Mouse (Mus musculus) hindbrain, embryonic 12.5 days (tissue): ENCODE measurements around the gene Rflnb. TPM values are rescaled to one million over a fixed set of nuclear protein-coding genes. Genes with fewer than 3 reads are reported as not detected.
A peak's percentile ranks its signal among the peaks of the same experiment; 100 is the strongest.

Experiments used
- ATAC-seq: fragments of 200-750 bp; cut with Nextera tagmentation; 2 replicates; pipeline ENCODE4 v1.8.0; 2017; ENCODE audit warnings: moderate TSS enrichment; ENCODE audit not compliant: low FRiP score
- H3K27ac ChIP-seq: fragments of 300-500 bp; sonication (generic); 2 replicates; pipeline ENCODE4 v1.5.1; 2016; ENCODE audit warnings: mild to moderate bottlenecking
- H3K27me3 ChIP-seq: fragments of 300-500 bp; sonication (generic); 2 replicates; pipeline ENCODE4 v1.6.1; 2016; ENCODE audit warnings: mild to moderate bottlenecking
- H3K36me3 ChIP-seq: fragments of 300-500 bp; sonication (generic); 2 replicates; pipeline ENCODE4 v1.6.1; 2016; ENCODE audit warnings: mild to moderate bottlenecking
- H3K4me1 ChIP-seq: fragments of 300-500 bp; sonication (generic); 2 replicates; pipeline ENCODE4 v1.6.1; 2016
- H3K4me2 ChIP-seq: fragments of 300-500 bp; sonication (generic); replicated peaks from 2 replicates; pipeline ENCODE4 v1.6.1; 2016; ENCODE audit warnings: mild to moderate bottlenecking
- H3K4me3 ChIP-seq: fragments of 300-500 bp; sonication (generic); 2 replicates; pipeline ENCODE4 v1.5.1; 2016; ENCODE audit warnings: mild to moderate bottlenecking
- H3K9ac ChIP-seq: fragments of 300-500 bp; sonication (generic); 2 replicates; pipeline ENCODE4 v1.6.1; 2016; ENCODE audit warnings: mild to moderate bottlenecking, moderate library complexity
- H3K9me3 ChIP-seq: fragments of 300-500 bp; sonication (generic); replicated peaks from 2 replicates; pipeline ENCODE4 v1.6.1; 2016; ENCODE audit warnings: mild to moderate bottlenecking
- WGBS: fragments of 180-500 bp; shearing (Covaris S2); methylation state at CpG from one replicate; pipeline ENCODE4 v1.1.7; 2016; 5-methylcytosine and 5-hydroxymethylcytosine counted together
- polyA plus RNA-seq: library from polyadenylated mRNA; unstranded; fragments of >200 nt; fragmentation: Nextera tagmentation; extraction: Ambion mirVana; gene quantifications from 2 replicates; pipeline ENCODE4 v1.2.1, GENCODE M21; 2016

Gene Rflnb
- polyA plus RNA-seq, result 23.1 and 25.4 TPM in 2 replicates

DNA sequence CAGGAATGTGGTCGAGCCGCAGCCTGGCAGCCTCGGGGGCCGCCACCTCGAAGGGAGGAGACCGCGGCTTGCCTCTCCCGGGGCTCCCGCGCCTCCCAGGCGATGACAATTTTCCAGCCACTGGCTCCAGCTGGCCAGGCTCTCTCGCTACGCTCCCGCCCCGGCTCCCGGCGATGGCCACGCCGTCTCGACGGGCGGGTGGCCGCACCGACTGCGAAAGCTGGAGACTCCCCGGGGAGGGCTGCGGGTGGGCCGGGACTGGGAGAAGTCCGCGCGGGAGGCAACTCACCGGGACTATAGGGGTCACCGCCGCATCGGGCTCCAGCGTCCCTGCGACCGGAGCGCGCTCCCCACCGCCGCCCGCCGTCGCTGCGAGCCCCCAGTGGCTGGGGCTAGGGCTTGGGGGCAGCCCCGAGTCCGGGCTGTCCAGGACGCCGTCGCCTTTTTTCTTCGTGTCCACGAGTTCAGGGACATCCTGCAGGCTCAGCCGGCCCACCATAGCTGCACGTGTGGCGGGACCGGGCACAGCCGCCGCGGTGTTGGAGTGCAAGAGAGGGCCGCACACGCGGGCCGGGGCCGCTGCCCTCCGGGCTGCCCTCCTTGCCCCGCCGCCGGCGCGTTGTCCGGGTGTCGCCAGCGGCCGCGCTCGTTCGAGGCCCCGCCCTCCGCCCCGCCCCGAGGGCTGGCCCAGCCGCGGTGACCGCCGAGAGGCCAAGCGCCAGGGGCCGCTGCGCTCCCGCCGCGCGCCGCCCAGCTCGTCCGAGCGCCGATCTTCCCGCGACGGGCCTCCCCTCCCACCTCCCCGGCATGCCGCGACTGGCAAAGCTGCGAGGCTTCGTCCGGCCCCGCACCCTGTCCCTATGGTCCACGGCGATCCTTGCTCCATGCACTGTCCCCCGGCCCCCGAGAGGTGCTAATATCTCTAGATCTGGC, at the start of gene Rflnb:
Gene Rflnb, minus strand, starts transcription at position 644 of the 933 bp plus-strand sequence.
- peak within 1 kb of the TSS; percentile 89 for H3K4me2 ChIP-seq
- peak within 1 kb of the TSS; percentile 62 for H3K4me3 ChIP-seq
- under 1% methylated on average over 104 of the region's 112 CpGs for WGBS
- peaks cover 27% of the 10 kb centered on the region for H3K4me1 ChIP-seq
- no peaks in the 10 kb centered on the region for H3K9me3 ChIP-seq
- H3K27me3 ChIP-seq, result peaks cover 17% of the 10 kb centered on the region
- H3K27ac ChIP-seq, result peak within 1 kb of the TSS; percentile 13
- peak within 1 kb of the TSS; percentile 67 for H3K9ac ChIP-seq
- no peaks in the 10 kb centered on the region; the same call in 1 of the 2 replicates for H3K36me3 ChIP-seq
- ATAC-seq, result peak; percentile 86

GRCm38 (mm10) chr11:76077341-76077740, 49.8 kb upstream of the Rflnb start:
- H3K4me2 ChIP-seq, result no peak overlapping the region
- peaks cover 5% of the 10 kb centered on the region; the same call in 1 of the 2 replicates for H3K4me1 ChIP-seq
- no peaks in the 10 kb centered on the region for H3K9me3 ChIP-seq
- no peak overlapping the region for H3K27ac ChIP-seq
- H3K27me3 ChIP-seq, result no peaks in the 10 kb centered on the region
- H3K36me3 ChIP-seq, result peaks cover 66% of the 10 kb centered on the region
- H3K4me3 ChIP-seq, result no peak overlapping the region
- WGBS, result 86% methylated on average over 6 of the region's 6 CpGs
- no peak for ATAC-seq
- no peak overlapping the region for H3K9ac ChIP-seq

DNA sequence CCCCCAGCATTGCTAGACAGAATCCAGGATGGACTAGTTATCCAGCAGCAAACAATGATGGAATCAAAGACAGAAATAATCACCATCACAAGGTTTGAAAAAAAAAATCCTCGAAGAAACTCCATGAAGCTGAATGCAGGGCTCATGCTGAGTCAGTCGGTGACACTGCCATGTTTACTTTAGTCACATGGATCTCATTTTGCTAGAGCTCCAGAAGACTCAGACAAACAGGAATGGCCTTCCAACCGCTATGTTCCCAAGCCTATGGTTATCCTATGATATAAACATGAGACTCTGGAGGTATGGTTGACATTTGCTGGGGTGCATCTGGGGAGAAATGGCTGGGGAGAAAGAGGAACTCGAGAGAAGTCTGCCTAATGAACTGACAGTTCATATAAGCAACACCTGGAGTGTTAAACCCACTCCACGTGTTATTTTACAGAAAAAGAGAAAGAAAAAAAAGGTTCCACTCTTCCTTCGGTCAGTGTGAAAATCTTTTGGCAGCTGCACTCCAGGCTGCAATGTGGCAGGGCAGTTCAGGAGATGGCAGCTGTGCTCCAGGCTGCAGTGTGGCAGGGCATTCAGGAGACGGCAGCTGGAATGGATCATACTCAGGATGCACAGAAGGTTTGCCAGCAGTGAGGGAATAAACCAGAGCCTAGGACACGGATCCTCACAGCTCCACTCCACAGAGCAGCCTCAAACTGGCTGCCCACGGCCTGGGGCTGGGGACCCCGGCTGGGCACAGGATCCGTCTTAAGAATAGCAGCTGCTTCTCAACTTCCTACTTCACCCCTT, 46.9 kb upstream of the Rflnb start:
- WGBS, result 68% methylated on average over 11 of the region's 11 CpGs
- H3K9me3 ChIP-seq, result no peaks in the 10 kb centered on the region

GRCm38 (mm10) chr11:76069816-76070215, 42.2 kb upstream of the Rflnb start:
- Histone ChIP-seq H3K36me3 (peaks cover 28% of the 10 kb centered on the region), H3K9me3 (no peaks in the 10 kb centered on the region), H3K9ac (no peak overlapping the region), H3K27me3 (no peaks in the 10 kb centered on the region), H3K4me1 (peaks cover 5% of the 10 kb centered on the region; the same call in 1 of the 2 replicates), H3K4me2 (no peak overlapping the region), H3K27ac (no peak overlapping the region), H3K4me3 (no peak overlapping the region)
- 92% methylated on average over 6 of the region's 6 CpGs for WGBS
- ATAC-seq, result no peak

More for the DNA sequence above, 46.9 kb upstream of the Rflnb start:
- ATAC-seq, result no peak
- Histone ChIP-seq H3K4me1 (peaks cover 5% of the 10 kb centered on the region; the same call in 1 of the 2 replicates), H3K27me3 (no peaks in the 10 kb centered on the region), H3K9ac (no peak overlapping the region), H3K4me3 (no peak overlapping the region), H3K27ac (no peak overlapping the region), H3K4me2 (no peak overlapping the region), H3K36me3 (peaks cover 47% of the 10 kb centered on the region)

GRCm38 (mm10) chr11:76066563-76067156, 39.1 kb upstream of the Rflnb start:
- no peak overlapping the region for H3K27ac ChIP-seq
- WGBS, result 85% methylated on average over 15 of the region's 15 CpGs
- ATAC-seq, result no peak
- no peak overlapping the region for H3K4me3 ChIP-seq
- no peaks in the 10 kb centered on the region for H3K9me3 ChIP-seq
- H3K27me3 ChIP-seq, result no peaks in the 10 kb centered on the region
- H3K4me2 ChIP-seq, result no peak overlapping the region
- peaks cover 38% of the 10 kb centered on the region for H3K36me3 ChIP-seq
- no peaks in the 10 kb centered on the region for H3K4me1 ChIP-seq
- no peak overlapping the region for H3K9ac ChIP-seq

- Histone ChIP-seq H3K4me1 (no peaks in the 10 kb centered on the region), H3K9ac (no peak overlapping the region), H3K27ac (no peak overlapping the region), H3K36me3 (peaks cover 35% of the 10 kb centered on the region), H3K4me3 (no peak overlapping the region), H3K27me3 (no peaks in the 10 kb centered on the region), H3K9me3 (no peaks in the 10 kb centered on the region), H3K4me2 (no peak overlapping the region)
- 79% methylated on average over 9 of the region's 9 CpGs for WGBS
- no peak for ATAC-seq
Observed at GRCm38 (mm10) chr11:76065521-76066095, 38.0 kb upstream of the Rflnb start.

DNA sequence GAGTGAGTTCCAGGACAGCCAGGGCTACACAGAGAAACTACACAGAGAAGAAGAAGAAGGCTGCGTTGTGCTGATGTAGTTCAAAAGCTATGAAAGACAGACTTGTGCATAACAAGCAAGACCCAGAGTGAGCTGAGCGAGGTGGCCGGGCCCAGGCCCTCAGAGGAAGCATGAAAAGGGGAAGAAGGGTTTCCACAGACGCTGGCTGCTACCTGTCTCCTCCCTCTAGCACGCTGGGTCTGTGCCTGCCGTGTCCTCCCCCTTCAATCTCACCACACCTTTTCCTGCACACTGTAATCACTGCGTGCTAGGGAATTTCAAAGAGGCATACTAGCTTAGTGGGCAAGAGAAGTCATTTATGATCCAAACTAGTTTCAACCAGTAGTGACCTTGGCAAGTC, 36.8 kb upstream of the Rflnb start:
- WGBS, result 93% methylated on average over 7 of the region's 7 CpGs
- ATAC-seq, result no peak
- no peak overlapping the region for H3K4me3 ChIP-seq
- H3K36me3 ChIP-seq, result peaks cover 35% of the 10 kb centered on the region
- no peak overlapping the region for H3K9ac ChIP-seq
- H3K4me1 ChIP-seq, result 0 out of 2 replicates have a peak, but pooled peaks cover 4% of the 10 kb centered on the region
- H3K4me2 ChIP-seq, result no peak overlapping the region
- no peaks in the 10 kb centered on the region for H3K9me3 ChIP-seq
- H3K27ac ChIP-seq, result no peak overlapping the region
- H3K27me3 ChIP-seq, result no peaks in the 10 kb centered on the region

DNA sequence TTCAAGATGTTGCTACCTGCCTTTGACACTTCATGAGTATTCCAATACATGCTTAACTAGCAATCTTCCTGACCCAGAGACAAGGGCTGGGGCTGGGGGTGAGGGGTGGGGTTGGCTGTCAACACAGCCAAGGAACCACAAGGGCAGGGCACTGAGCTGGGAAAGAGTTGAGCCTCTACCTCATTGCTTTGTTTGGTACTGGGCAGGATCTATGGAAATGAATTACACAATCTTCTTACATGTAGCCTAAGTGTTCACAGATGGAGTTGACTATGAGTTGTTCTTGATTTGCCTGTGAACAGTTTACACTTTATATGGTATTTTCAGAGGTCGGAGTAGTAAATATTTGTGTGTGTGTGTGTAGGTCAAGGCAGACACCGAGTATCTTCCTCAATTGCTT, 33.3 kb upstream of the Rflnb start:
- Histone ChIP-seq H3K36me3 (peaks cover 25% of the 10 kb centered on the region), H3K9me3 (no peaks in the 10 kb centered on the region), H3K4me3 (no peak overlapping the region), H3K9ac (no peak overlapping the region), H3K27me3 (no peaks in the 10 kb centered on the region), H3K4me2 (no peak overlapping the region), H3K27ac (no peak overlapping the region), H3K4me1 (0 out of 2 replicates have a peak, but pooled peaks cover 4% of the 10 kb centered on the region)
- whole genome bisulfite sequencing, result 93% methylated on average over 2 of the region's 2 CpGs
- ATAC-seq, result no peak

DNA sequence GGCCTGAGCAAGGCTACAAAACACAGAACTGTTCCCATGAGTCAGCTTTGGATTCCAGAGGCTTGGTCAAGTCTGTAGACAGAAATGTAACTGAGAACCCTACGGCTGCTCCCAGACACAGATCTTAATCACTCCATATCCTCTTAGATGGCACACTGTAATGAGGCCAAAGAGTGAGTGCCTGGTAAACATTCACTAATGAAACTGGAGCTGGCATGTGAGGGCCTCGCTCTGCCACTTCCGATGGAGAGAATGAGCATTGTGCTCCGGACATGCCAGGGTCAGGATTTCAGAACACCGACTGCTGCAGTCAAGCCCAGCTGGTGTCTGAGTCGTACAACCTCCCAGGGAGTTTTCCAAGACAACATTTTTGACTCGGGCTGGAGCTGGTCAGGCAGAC, 32.4 kb upstream of the Rflnb start:
- 65% methylated on average over 7 of the region's 7 CpGs for WGBS
- H3K27ac ChIP-seq, result no peak overlapping the region; the same call in 1 of the 2 replicates
- no peak overlapping the region for H3K4me3 ChIP-seq
- no peak for ATAC-seq
- H3K36me3 ChIP-seq, result peaks cover 20% of the 10 kb centered on the region
- H3K4me1 ChIP-seq, result 0 out of 2 replicates have a peak, but pooled peaks cover 4% of the 10 kb centered on the region
- H3K4me2 ChIP-seq, result no peak overlapping the region
- H3K9ac ChIP-seq, result no peak overlapping the region
- no peaks in the 10 kb centered on the region for H3K9me3 ChIP-seq
- no peaks in the 10 kb centered on the region for H3K27me3 ChIP-seq

- ATAC-seq, result no peak
- H3K9ac ChIP-seq, result no peak overlapping the region
- H3K4me1 ChIP-seq, result peaks cover 7% of the 10 kb centered on the region; the same call in 1 of the 2 replicates
- no peaks in the 10 kb centered on the region for H3K27me3 ChIP-seq
- H3K27ac ChIP-seq, result no peak overlapping the region
- peaks cover 4% of the 10 kb centered on the region; the same call in 1 of the 2 replicates for H3K36me3 ChIP-seq
- no peaks in the 10 kb centered on the region for H3K9me3 ChIP-seq
- H3K4me2 ChIP-seq, result no peak overlapping the region
- no peak overlapping the region for H3K4me3 ChIP-seq
- WGBS, result 27% methylated on average over 3 of the region's 3 CpGs
Observed at GRCm38 (mm10) chr11:76056487-76056886, 28.9 kb upstream of the Rflnb start.

- Histone ChIP-seq H3K27ac (no peak overlapping the region), H3K4me1 (peaks cover 3% of the 10 kb centered on the region; the same call in 1 of the 2 replicates), H3K4me3 (no peak overlapping the region), H3K27me3 (no peaks in the 10 kb centered on the region), H3K36me3 (no peaks in the 10 kb centered on the region), H3K9me3 (no peaks in the 10 kb centered on the region), H3K9ac (no peak overlapping the region), H3K4me2 (no peak overlapping the region)
- 84% methylated on average over 5 of the region's 5 CpGs for WGBS
- ATAC-seq, result no peak
Observed at GRCm38 (mm10) chr11:76052496-76052895, 24.9 kb upstream of the Rflnb start.
